Mouse (Mus musculus) ES-Bruce4 (cell line): ENCODE data around the gene Apba3. TPM values are rescaled to one million over a fixed set of nuclear protein-coding genes. Genes with fewer than 3 reads are reported as not detected.
"Not testable (repeated sequence)": the region's sequence is repeated elsewhere in the genome, so short reads cannot be mapped to it uniquely, and the experiment has no call there.

Experiments used
- H3K27ac ChIP-seq: 2 replicates; pipeline ENCODE4 v1.5.1; 2012; ENCODE audit warnings: low read length, inconsistent platforms; ENCODE audit not compliant: insufficient read depth
- H3K27me3 ChIP-seq: 2 replicates; pipeline ENCODE4 v1.6.1; 2012; ENCODE audit warnings: mild to moderate bottlenecking, low read length, inconsistent platforms; ENCODE audit not compliant: control insufficient read depth, poor library complexity, insufficient read depth, severe bottlenecking
- H3K36me3 ChIP-seq: 2 replicates; pipeline ENCODE4 v1.6.1; 2012; ENCODE audit warnings: inconsistent platforms, mild to moderate bottlenecking, low read length, moderate library complexity; ENCODE audit not compliant: control insufficient read depth, poor library complexity, insufficient read depth, severe bottlenecking
- H3K4me1 ChIP-seq: one replicate; pipeline ENCODE4 v1.8.1; 2011; ENCODE audit warnings: low read length; ENCODE audit not compliant: control insufficient read depth, insufficient read depth
- H3K4me3 ChIP-seq: 2 replicates; pipeline ENCODE4 v1.5.1; 2011; ENCODE audit warnings: low read depth, mild to moderate bottlenecking, low read length
- H3K9ac ChIP-seq: 2 replicates; pipeline ENCODE4 v1.6.1; 2012; ENCODE audit warnings: low read depth, mild to moderate bottlenecking, inconsistent platforms; ENCODE audit not compliant: poor library complexity, severe bottlenecking
- H3K9me3 ChIP-seq: replicated peaks from 2 replicates; pipeline ENCODE4 v1.6.1; 2012; ENCODE audit warnings: mild to moderate bottlenecking, low read length, inconsistent platforms; ENCODE audit not compliant: control insufficient read depth, poor library complexity, insufficient read depth, severe bottlenecking
- CTCF ChIP-seq: IDR thresholded peaks from one replicate; pipeline ENCODE4 v1.8.1; 2011; ENCODE audit warnings: low read depth, low read length
- EP300 ChIP-seq: IDR thresholded peaks from 2 replicates; pipeline ENCODE4 v1.6.1; 2011; ENCODE audit warnings: low read depth, low read length; ENCODE audit not compliant: insufficient read depth
- POLR2A ChIP-seq: IDR thresholded peaks from one replicate; pipeline ENCODE4 v1.8.1; 2011; ENCODE audit warnings: low read length; ENCODE audit not compliant: insufficient read depth
- polyA plus RNA-seq: library from polyadenylated mRNA; stranded (reverse); fragments of >200 nt; gene quantifications from 2 replicates; pipeline ENCODE4 v1.2.4, GENCODE M21; 2011; ENCODE audit warnings: low read depth; ENCODE audit not compliant: missing spikeins, insufficient read depth, insufficient read length

Gene Apba3
- polyA plus RNA-seq: 25.8 and 26.4 TPM in 2 replicates

- peak within 1 kb of the TSS; percentile 86 for H3K9ac ChIP-seq
- H3K4me3 ChIP-seq: peak within 1 kb of the TSS; percentile 98
- H3K36me3 ChIP-seq: 0 out of 2 replicates have a peak, but pooled peaks cover 4% of the 10 kb centered on the region
- H3K4me1 ChIP-seq: peaks cover under 1% of the 10 kb centered on the region
- H3K27ac ChIP-seq: peak within 1 kb of the TSS; percentile 46; the same call in 1 of the 2 replicates
- TF ChIP-seq EP300: peak; percentile 25; the same call in 1 of the 2 replicates
- no peak for TF ChIP-seq CTCF
- peak; percentile 43 for TF ChIP-seq POLR2A
- H3K9me3 ChIP-seq: no peaks in the 10 kb centered on the region
- H3K27me3 ChIP-seq: no peaks in the 10 kb centered on the region
Measured at GRCm38 (mm10) chr10:81266211-81267105, at the start of gene Apba3, which contains the start of gene Mrpl54. Gene Apba3, plus strand, starts transcription at chr10:81266960. Gene Mrpl54, minus strand, starts transcription at chr10:81266934.

GRCm38 (mm10) chr10:81217267-81217666 lies 49.5 kb upstream of the Apba3 start:
- H3K9ac ChIP-seq, H3K4me3 ChIP-seq, H3K36me3 ChIP-seq, H3K4me1 ChIP-seq, H3K27me3 ChIP-seq, H3K9me3 ChIP-seq, H3K27ac ChIP-seq: not testable (repeated sequence)
- TF ChIP-seq CTCF: peak; percentile 46

DNA sequence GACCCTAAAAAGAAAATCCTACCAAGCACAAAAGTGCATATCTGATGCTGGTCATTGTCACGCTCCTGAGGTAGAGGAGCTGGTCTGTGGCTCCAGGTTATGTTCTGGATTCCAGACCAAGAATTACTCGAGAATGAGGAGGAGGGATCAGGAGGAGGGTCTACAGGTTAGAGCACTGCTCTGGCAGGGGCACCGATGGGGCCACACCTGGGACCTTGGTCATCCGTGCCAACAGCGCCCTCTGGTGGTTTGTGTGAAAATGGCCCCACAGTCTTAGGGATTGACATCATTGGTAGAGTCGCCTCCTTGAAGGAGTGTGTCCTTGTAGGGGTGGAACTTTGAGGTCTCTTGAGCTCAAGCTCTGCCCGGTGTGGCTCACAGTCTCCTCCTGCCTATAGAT lies 48.8 kb upstream of the Apba3 start:
- TF ChIP-seq EP300: no peak
- no peak for TF ChIP-seq POLR2A
- TF ChIP-seq CTCF: peak; percentile 79
- Histone ChIP-seq H3K9me3 (no peaks in the 10 kb centered on the region), H3K27ac (no peak overlapping the region), H3K36me3 (no peaks in the 10 kb centered on the region), H3K9ac (no peak overlapping the region), H3K27me3 (no peaks in the 10 kb centered on the region), H3K4me1 (peaks cover 2% of the 10 kb centered on the region), H3K4me3 (no peak overlapping the region)

DNA sequence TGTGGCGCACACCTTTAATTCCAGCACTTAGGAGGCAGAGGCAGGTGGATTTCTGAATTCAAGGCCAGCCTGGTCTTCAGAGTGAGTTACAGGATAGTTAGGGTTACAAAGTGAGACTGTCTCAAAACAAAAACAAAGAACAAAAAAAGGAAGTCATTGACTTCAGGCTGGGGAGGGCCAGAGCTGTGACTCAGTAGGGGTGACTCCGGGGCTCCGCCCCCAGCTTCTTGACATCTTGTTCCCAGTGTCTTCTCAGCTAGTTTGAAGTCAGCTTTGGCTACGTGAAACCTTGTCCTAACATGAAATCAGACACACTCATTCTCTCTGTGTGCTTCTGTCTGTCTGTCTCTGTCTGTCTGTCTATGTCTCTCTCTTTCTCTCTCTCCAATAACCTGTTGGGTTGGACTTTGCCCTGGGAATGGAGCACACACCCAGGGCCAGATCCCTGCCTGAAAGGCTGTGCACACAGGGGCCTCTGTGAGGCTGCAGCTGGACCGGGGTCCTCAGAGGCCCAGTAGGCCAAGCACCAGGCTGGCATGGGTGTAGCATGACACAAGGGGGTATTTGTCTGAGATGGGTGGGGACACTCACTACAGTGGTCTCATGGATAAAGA lies 45.3 kb upstream of the Apba3 start:
- Histone ChIP-seq H3K4me3 (no peak overlapping the region), H3K36me3 (no peaks in the 10 kb centered on the region)
- TF ChIP-seq CTCF (no peak), EP300 (no peak), POLR2A (no peak)

GRCm38 (mm10) chr10:81223731-81224130 lies 43.0 kb upstream of the Apba3 start:
- H3K9ac ChIP-seq, H3K27me3 ChIP-seq, H3K4me3 ChIP-seq, H3K27ac ChIP-seq, H3K4me1 ChIP-seq, H3K36me3 ChIP-seq, H3K9me3 ChIP-seq: not testable (repeated sequence)

More for the DNA sequence above, 45.3 kb upstream of the Apba3 start:
- Histone ChIP-seq H3K27ac (no peak overlapping the region), H3K9ac (no peak overlapping the region), H3K9me3 (no peaks in the 10 kb centered on the region), H3K4me1 (peaks cover 2% of the 10 kb centered on the region), H3K27me3 (no peaks in the 10 kb centered on the region)
